Mouse (Mus musculus): ENCODE measurements around the gene Notch2. TPM values are rescaled to one million over a fixed set of nuclear protein-coding genes. Genes with fewer than 3 reads are reported as not detected.
"Not testable (repeated sequence)": the region's sequence is repeated elsewhere in the genome, so short reads cannot be mapped to it uniquely, and the experiment has no call there.

Notch2 gene
- polyA plus RNA-seq, 1 experiment from 2014 or later: 9.0 TPM

DNA sequence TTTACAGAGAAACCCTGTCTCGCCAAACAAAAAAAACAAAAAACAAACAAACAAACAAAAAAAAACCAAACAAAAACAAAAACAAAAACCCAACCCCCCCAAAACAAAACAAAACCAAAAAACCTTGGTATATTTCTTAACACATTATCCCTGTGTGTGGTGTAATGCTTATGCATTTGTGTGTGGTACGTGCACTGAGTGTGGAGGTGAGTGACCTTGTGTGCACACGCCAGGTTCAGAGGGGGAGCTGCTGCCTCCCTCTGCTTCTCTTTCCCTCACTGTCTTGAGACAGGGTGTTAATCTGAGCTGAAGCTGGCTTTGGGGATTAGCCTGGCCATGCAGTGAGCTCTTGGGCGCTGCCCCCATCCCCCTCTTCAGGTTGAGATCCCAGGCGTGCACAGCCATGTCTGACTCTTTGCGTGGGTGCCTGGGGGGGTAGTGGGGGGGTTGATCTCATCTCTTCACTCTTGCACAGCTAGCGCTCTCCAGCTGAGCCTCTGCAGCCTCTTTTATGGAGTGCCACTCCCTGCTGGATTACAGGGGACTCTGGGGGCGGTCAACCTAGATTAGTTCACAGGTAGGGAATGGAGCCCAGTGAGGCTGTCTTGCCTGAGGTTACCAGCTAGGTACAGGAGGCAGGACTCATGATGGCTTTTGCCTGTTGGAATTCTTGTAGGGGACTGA, 32.3 kb downstream of the Notch2 start:
- WGBS: 72% methylated on average over 8 of the region's 8 CpGs
- Histone ChIP-seq H3K27ac (replicated peaks) (peak overlapping the region; percentile 19), H3K9me3 (replicated peaks) (no peaks in the 10 kb centered on the region)

DNA sequence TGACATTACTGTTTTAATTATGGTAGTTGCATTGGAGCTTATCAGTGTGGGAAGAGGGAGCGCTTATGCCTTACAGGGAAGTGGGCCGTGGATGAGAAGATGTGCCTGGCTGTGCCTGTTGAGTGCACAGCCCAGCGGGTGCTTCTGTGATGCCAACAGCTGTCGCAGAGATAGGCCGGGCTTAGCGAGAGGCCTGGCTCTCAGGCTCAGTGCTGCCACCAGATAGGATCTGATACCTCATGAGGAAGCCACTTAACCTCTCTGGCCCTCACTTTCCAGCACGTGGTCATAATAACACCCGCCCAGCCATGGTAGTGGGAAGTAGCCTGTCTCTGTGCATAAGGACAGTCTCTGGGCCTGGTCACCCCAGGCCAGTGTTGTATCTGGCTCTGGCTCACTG, 33.0 kb downstream of the Notch2 start:
- H3K4me2 ChIP-seq: no peak overlapping the region
- 63% methylated on average over 8 of the region's 8 CpGs for WGBS
- peak; percentile 45 for ATAC-seq (ENCODE audit: low FRiP score)

More for the DNA sequence above, 32.3 kb downstream of the Notch2 start:
- ATAC-seq (ENCODE audit: low FRiP score): 0 out of 2 replicates have a peak, but pooled peaks have one; percentile 3
- H3K9ac ChIP-seq (replicated peaks): no peak overlapping the region
- peaks cover 44% of the 10 kb centered on the region for H3K4me1 ChIP-seq
- no peaks in the 10 kb centered on the region for H3K27me3 ChIP-seq (replicated peaks)
- no peak overlapping the region for H3K4me2 ChIP-seq
- H3K36me3 ChIP-seq: no peaks in the 10 kb centered on the region
- no peak overlapping the region for H3K4me3 ChIP-seq (replicated peaks)

DNA sequence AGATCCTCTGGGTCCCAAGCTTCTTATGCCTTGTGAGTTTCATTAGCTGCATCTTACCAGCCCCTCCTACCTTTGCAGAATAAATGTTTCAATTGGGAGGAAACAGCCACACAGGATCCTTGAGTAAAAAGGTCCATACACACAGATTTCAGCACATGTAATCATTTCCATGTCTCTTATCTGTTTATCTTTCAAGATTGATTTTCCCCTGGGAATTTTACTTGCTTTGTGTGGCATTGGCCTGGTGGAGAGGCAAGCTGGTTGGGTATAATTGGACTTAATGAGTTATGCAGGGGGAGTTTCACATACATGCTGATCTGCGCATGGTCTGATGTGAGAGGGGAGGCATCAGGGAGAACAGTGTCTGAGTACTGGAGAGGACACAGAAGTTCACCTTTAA, 36.3 kb downstream of the Notch2 start:
- Histone ChIP-seq H3K4me1 (peaks cover 41% of the 10 kb centered on the region), H3K27me3 (replicated peaks) (no peaks in the 10 kb centered on the region), H3K9me3 (replicated peaks) (no peaks in the 10 kb centered on the region), H3K4me3 (replicated peaks) (no peak overlapping the region), H3K4me2 (no peak overlapping the region), H3K36me3 (no peaks in the 10 kb centered on the region), H3K9ac (replicated peaks) (no peak overlapping the region), H3K27ac (replicated peaks) (no peak overlapping the region)
- no peak for ATAC-seq (ENCODE audit: low FRiP score)
- 77% methylated on average over 1 of the region's 1 CpGs for WGBS

More for the DNA sequence above, 33.0 kb downstream of the Notch2 start:
- Histone ChIP-seq H3K27ac (replicated peaks) (peak overlapping the region; percentile 19; the same call in 1 of the 2 replicates), H3K9ac (replicated peaks) (no peak overlapping the region), H3K4me3 (replicated peaks) (no peak overlapping the region), H3K9me3 (replicated peaks) (no peaks in the 10 kb centered on the region), H3K36me3 (no peaks in the 10 kb centered on the region), H3K27me3 (replicated peaks) (no peaks in the 10 kb centered on the region), H3K4me1 (peaks cover 47% of the 10 kb centered on the region)

- ATAC-seq (ENCODE audit: low FRiP score); H3K27me3 ChIP-seq (replicated peaks); H3K36me3 ChIP-seq; H3K4me2 ChIP-seq; H3K27ac ChIP-seq (replicated peaks); H3K9me3 ChIP-seq (replicated peaks); H3K9ac ChIP-seq (replicated peaks); H3K4me3 ChIP-seq (replicated peaks): not testable (repeated sequence)
- WGBS: 92% methylated on average over 7 of the region's 7 CpGs
- H3K4me1 ChIP-seq: peaks cover 42% of the 10 kb centered on the region
These were observed 36.8 kb downstream of the Notch2 start for GRCm38 (mm10) chr3:98050086-98050485.

- H3K9me3 ChIP-seq (replicated peaks): no peaks in the 10 kb centered on the region
- no peak overlapping the region for H3K4me3 ChIP-seq (replicated peaks)
- WGBS: 68% methylated on average over 14 of the region's 14 CpGs
- H3K4me2 ChIP-seq: no peak overlapping the region
- no peak overlapping the region for H3K27ac ChIP-seq (replicated peaks)
- no peaks in the 10 kb centered on the region for H3K36me3 ChIP-seq
- H3K9ac ChIP-seq (replicated peaks): no peak overlapping the region
- H3K27me3 ChIP-seq (replicated peaks): no peaks in the 10 kb centered on the region
- ATAC-seq (ENCODE audit: low FRiP score): no peak
- peaks cover 45% of the 10 kb centered on the region for H3K4me1 ChIP-seq
These were observed 37.4 kb downstream of the Notch2 start for GRCm38 (mm10) chr3:98050492-98051406.

DNA sequence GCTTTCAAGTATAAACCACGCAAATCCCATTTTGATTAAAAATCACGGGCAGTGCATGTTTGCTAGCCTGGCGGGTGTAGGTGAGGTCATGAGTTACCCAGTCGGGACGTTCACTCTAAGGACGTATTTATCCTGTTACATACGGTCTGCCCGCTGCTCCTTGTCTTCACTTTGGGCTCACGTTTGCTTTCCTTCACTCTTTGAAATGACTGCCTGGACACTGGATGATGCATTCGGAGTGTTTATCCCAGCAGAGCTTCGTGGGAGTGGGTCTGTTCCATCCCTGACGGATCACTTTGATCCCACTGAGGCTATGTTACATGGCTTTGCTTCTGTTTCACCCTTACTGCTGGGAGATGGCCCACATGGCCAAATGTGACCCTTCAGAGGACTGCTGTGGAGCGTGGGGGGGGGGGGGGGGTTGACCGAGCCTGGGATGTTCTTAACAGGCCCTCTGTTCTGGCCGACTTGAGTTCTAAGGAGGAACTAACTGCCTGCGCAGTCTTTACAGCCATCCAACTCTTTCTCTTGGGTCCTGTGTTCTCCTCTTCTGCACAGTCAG, 38.2 kb downstream of the Notch2 start:
- 0 out of 2 replicates have a peak overlapping the region, but pooled peaks have one; percentile 3 for H3K27ac ChIP-seq (replicated peaks)
- no peaks in the 10 kb centered on the region for H3K27me3 ChIP-seq (replicated peaks)
- no peak overlapping the region for H3K4me2 ChIP-seq
- no peak overlapping the region for H3K4me3 ChIP-seq (replicated peaks)
- no peaks in the 10 kb centered on the region for H3K36me3 ChIP-seq
- no peak for ATAC-seq (ENCODE audit: low FRiP score)
- H3K9ac ChIP-seq (replicated peaks): no peak overlapping the region
- H3K4me1 ChIP-seq: peaks cover 40% of the 10 kb centered on the region
- 43% methylated on average over 16 of the region's 16 CpGs for WGBS
- no peaks in the 10 kb centered on the region for H3K9me3 ChIP-seq (replicated peaks)

- no peak overlapping the region for H3K9ac ChIP-seq (replicated peaks)
- 82% methylated on average over 16 of the region's 16 CpGs for WGBS
- no peaks in the 10 kb centered on the region for H3K9me3 ChIP-seq (replicated peaks)
- no peak for ATAC-seq (ENCODE audit: low FRiP score)
- H3K4me2 ChIP-seq: no peak overlapping the region
- H3K27ac ChIP-seq (replicated peaks): no peak overlapping the region
- H3K27me3 ChIP-seq (replicated peaks): no peaks in the 10 kb centered on the region
- H3K36me3 ChIP-seq: no peaks in the 10 kb centered on the region
- no peak overlapping the region for H3K4me3 ChIP-seq (replicated peaks)
- H3K4me1 ChIP-seq: peaks cover 38% of the 10 kb centered on the region
These were observed 39.4 kb downstream of the Notch2 start for GRCm38 (mm10) chr3:98052507-98053430.

GRCm38 (mm10) chr3:98053817-98054216, 40.5 kb downstream of the Notch2 start:
- Histone ChIP-seq H3K4me3 (replicated peaks) (no peak overlapping the region), H3K27ac (replicated peaks) (no peak overlapping the region)
- 65% methylated on average over 1 of the region's 1 CpGs for WGBS

DNA sequence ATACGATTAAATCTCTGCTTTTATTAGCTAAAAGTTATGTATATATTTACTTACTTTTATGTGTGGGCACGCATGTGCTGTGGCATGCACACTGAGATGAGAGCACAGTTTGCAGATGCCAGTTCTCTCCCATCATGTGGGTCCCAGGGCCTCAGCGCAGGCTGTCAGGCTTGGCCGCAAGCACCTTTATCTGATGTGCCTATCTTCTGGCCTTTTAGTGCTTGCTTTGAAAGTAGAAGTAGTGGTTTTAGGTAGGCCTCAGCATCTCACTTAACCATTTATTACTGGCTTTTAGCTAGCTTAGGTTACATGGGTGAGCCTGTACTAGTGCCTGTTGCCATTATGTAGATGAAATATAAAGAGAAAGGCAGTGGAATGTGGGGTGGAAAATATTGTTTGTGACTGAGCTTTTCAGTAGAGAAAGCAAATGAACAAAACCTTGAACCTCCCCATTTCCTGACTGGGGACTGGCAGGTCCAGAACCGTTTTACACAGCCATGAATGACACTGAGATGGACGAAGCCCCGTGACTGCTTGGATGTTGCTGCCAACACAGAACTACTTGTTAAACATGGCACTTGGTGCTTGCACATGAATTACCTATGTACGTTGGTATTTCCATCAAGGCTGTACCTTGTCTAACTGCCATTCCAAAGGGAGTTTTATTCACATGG, 41.1 kb downstream of the Notch2 start:
- no peaks in the 10 kb centered on the region for H3K9me3 ChIP-seq (replicated peaks)
- H3K27me3 ChIP-seq (replicated peaks): no peaks in the 10 kb centered on the region
- no peak overlapping the region for H3K27ac ChIP-seq (replicated peaks)
- no peak for ATAC-seq (ENCODE audit: low FRiP score)
- 87% methylated on average over 8 of the region's 8 CpGs for WGBS
- peaks cover 36% of the 10 kb centered on the region for H3K4me1 ChIP-seq
- no peaks in the 10 kb centered on the region for H3K36me3 ChIP-seq
- H3K4me2 ChIP-seq: no peak overlapping the region
- H3K9ac ChIP-seq (replicated peaks): no peak overlapping the region
- H3K4me3 ChIP-seq (replicated peaks): no peak overlapping the region

More at GRCm38 (mm10) chr3:98053817-98054216, 40.5 kb downstream of the Notch2 start:
- H3K36me3 ChIP-seq: no peaks in the 10 kb centered on the region
- no peak overlapping the region for H3K4me2 ChIP-seq
- H3K9ac ChIP-seq (replicated peaks): no peak overlapping the region
- ATAC-seq (ENCODE audit: low FRiP score): no peak
- H3K27me3 ChIP-seq (replicated peaks): no peaks in the 10 kb centered on the region
- H3K9me3 ChIP-seq (replicated peaks): no peaks in the 10 kb centered on the region
- H3K4me1 ChIP-seq: peaks cover 38% of the 10 kb centered on the region

DNA sequence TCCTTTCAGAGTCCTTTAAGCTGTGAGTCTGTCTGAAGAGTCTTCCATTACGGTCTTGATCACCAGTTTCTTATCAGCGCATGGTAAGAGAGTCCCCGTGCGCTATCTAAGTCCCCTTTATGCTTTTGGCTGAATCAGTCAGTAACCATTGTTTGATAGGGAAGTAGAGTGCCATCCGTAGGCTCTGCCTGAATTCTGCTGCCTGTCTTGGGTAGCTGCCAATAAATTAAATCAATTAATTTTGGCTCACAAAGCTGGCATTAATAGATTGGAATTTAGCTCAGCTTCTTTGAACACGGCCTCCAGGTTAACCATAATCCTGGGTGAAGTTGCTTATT, 41.6 kb downstream of the Notch2 start:
- WGBS: 63% methylated on average over 6 of the region's 6 CpGs
- Histone ChIP-seq H3K9ac (replicated peaks) (no peak overlapping the region), H3K27ac (replicated peaks) (no peak overlapping the region), H3K4me3 (replicated peaks) (no peak overlapping the region), H3K36me3 (no peaks in the 10 kb centered on the region), H3K4me1 (peaks cover 35% of the 10 kb centered on the region), H3K27me3 (replicated peaks) (no peaks in the 10 kb centered on the region), H3K9me3 (replicated peaks) (no peaks in the 10 kb centered on the region), H3K4me2 (no peak overlapping the region)
- no peak for ATAC-seq (ENCODE audit: low FRiP score)

Measured in neural tube, embryonic 15.5 days (tissue).